Mouse (Mus musculus) R1 (cell line): ENCODE results near the gene Elfn2.
A peak's percentile ranks its signal among the peaks of the same experiment; 100 is the strongest.

ENCODE experiments used
- DNase-seq: peaks from one replicate; pipeline ENCODE4 v3.0.0-alpha.2; 2018; ENCODE audit warnings: low read depth, low spot score

The Elfn2 gene

GRCm38 (mm10) chr15:78718290-78719250 is at the start of gene Elfn2:
Elfn2 (minus strand) TSS chr15:78718771.
- DNase-seq, result peak; percentile 42

DNA sequence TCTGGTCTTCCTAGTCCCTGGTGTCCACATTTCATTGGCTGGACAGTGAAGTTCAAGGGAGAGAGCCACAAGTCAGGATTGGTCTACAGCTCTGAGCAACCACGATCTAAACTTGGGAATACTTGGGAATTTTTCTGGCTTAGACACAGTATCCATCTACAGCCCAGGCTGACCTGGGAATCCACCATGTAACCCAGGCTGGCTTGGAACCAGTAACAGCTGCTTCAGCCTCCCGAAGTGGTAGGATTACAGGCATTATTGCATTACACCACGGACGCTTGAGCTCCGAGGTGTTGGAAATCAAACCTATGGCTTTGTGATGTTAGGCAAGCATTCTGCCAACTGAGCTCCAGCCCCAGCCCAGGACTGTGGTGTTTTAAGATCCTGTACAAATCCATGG is 45.1 kb upstream of the Elfn2 start:
- no peak for DNase-seq

- DNase-seq, result no peak
These were observed 44.6 kb upstream of the Elfn2 start for GRCm38 (mm10) chr15:78763210-78763609.

DNA sequence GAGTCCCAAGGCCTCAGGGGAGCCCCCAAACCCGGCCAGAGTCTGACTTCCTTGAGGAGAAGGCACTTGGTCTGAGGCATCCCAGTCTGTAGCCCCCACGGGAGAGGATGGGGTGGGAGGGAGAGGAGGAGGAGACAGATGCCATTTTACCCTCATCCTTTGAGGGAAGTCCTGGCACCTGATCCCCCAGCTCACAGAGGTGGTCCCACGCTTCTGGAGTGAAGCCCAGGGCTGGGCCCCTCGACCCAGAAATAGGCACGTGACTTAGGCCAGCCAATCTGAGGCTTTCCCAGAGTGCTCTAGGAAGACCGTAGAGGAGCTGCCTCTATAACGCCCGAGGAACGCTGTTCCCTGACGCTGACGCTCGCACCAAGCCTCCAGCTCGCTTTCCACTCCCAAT is 42.5 kb upstream of the Elfn2 start:
- no peak for DNase-seq

DNA sequence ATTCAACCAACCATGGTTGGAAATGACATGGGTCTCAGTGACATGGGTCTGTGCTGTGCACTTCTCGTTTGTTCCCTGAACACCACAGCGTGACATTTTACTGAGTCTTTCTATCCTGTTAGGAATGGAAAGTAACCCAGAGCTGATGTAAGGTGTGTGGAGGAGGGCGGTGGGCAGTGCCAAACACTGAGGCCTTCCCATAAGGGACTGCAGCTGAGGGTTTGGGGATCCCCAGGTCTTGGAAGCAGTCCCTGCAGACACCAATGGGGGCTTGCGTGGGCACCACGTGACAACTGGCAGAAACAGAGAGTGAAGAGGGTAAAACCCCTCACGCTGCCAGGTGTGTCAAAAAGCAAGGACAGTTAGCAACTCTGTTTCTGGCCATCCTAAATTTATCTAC is 39.6 kb upstream of the Elfn2 start:
- DNase-seq, result no peak

DNA sequence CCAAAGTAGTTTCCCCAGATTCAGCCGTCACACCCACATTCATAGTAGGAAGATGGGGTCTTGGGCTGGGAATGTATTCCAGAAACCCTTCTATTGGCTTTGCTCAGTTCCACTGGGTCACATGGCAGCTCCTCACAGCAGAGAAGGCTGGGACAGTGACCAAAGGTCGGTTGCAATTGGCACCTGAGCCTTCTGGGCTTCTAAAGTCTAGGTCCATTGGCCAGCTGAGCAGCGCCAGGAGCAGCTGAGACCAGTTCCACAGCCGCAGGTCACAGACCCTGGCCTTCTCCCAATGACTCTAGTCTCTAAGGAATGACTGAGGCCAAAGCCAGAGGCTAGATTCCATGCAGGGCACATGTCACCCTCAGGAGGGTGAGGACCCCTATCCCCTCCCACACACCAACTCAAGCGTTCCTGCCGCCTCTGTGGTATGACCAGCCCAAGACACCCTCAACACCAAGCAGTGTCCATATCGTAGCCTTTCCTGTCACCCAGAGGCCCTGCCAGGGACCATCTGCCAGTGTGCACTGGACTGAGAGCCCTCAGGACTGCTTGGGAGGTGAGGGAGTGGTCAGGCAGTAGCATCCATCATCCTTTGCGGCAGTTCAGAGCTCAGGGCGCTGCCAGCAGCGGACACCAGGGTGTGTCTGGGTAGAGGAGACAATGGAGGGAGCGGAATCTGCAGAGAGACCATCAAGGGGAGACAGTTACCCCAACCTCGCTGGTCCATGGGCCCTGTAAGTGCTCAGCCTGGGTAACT is 37.6 kb upstream of the Elfn2 start:
- DNase-seq, result no peak

DNA sequence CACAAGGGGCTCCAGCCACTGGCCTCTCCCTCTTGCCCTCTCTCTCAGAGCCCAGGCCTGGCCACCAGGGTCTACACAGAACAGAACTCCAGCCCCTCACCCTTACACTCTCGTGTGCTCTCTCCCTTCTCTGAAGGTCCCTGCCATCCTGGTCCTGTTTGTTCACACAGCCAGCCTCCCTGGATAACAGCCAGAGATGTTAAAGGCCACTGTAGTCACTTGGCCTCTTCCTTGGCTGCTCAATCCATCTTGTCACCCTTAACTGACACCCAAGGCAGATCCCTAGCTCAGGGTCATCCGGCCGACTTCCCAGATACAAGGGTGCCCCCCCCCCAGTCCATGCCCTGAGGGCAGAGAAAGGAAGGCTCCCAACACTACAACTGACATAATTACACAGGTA is 36.7 kb upstream of the Elfn2 start:
- no peak for DNase-seq

- DNase-seq, result no peak
These were observed 35.6 kb upstream of the Elfn2 start for GRCm38 (mm10) chr15:78754144-78754543.

DNA sequence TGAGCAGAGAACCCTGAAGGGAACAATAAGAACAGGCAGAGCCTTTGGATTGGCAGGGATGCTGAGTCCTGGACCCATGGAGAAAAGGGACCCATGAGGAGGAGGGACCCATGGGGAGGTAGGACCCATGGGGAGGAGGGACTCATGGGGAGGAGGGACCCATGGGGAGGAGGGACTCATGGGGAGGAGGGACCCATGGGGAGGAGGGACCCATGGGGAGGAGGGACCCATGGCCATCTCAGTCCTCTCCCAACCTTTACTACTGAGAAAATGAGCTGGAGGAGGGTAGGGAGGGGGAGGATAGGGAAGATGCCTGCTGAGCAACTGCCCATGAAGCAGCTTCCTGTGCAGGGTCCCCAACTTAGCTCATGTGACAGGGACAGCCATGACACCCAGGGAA is 34.4 kb upstream of the Elfn2 start:
- peak; percentile 65 for DNase-seq

GRCm38 (mm10) chr15:78750608-78751350 is 32.2 kb upstream of the Elfn2 start:
- DNase-seq, result no peak

DNA sequence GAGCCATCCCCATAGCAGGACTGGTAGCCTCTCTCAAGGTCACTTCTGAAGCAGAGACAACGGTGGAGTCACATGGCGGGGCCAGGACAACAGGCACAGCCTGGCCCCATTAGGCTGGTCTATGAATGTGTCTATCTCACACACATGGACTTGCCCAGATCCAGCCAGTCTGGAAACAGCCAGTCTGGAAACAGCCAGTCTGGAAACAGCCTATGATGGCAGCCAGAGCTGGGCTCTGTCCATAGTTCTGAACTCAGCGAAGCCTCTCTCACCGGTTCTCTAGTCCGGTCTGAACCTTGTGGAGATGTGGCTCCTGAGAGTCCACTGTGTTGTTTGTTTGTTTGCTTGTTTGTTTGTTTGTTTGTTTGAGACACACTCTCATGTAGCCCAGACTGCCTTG is 31.3 kb upstream of the Elfn2 start:
- DNase-seq, result peak; percentile 79

- peak; percentile 35 for DNase-seq
These were observed 25.6 kb upstream of the Elfn2 start for GRCm38 (mm10) chr15:78744206-78744605.

DNA sequence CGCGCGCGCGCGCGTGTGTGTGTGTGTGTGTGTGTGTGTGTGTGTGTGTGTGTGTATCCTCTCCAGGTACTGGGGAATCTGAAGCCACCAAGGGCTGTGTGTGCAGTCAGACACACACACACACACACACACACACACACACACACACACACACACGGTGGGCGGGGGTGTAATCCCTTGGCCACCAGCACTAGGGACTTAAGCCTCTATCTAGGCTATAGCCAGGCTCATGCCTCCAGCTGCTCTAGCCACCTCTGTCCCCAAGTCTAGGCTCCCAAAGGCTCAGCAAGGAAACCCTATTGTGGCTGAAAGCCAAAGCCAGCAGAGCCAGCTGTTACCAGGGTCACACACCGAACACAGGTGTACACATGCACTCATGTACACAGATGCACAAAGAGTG is 24.3 kb upstream of the Elfn2 start:
- no peak for DNase-seq

DNA sequence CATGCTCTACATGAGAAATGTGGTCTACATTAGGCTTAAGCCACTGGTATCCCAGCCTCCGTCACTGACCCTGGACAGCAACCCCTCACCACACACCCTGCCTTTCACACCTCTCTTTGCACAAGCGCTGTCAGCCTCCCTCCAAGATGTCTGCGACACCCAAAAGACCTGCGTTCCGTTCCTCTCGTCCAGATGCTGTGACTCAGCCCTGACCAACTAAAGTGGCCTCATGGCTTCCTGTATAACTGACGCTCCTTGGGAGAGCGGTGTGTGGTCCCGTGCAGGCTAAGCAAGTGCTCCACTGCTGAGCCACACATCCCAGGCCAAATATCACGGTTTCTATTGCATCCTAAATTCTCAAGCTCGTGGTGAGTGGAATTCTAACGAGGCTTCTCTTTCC is 22.1 kb upstream of the Elfn2 start:
- DNase-seq, result no peak

- no peak for DNase-seq
These were observed 18.6 kb upstream of the Elfn2 start for GRCm38 (mm10) chr15:78737146-78737545.

GRCm38 (mm10) chr15:78736681-78737100 is 18.1 kb upstream of the Elfn2 start:
- DNase-seq, result no peak

- DNase-seq, result no peak
These were observed 17.6 kb upstream of the Elfn2 start for GRCm38 (mm10) chr15:78736181-78736579.

DNA sequence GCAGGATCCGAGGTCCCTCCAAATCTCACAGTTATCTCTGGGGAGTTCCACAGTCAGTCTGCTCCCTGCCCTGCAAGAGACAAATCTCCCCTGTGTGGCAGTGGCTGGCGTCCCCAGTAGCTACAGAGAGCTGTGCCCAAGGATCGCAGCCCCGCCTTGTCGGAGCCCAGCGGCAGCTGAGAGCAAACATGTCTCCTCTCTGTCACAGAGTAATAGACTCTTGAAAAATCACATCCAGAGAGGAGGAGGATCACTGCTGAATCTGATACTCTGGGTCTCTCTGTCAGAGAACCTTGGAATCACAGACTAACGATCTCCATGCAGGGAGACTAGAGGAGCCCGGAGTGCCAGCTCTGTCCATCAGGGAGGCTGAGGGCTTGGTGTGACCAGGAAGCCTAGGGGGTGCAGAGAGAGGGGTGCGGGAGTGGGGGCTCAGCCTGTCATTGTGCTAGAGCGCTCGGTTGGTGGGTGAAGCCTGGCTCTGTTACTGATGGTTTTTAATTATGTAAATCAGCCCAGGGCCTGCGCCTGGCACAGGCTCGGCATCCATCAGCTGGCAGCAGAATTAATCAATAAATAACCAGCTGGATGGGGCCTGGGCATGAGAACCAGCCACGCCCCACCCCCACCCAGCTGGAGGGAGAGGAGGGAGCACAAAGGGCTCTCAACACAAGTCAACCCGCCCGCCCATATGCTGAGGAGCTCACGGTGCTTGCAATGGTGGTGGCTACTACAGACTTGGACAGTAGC is 17.0 kb upstream of the Elfn2 start:
- no peak for DNase-seq

- DNase-seq, result no peak
These were observed 13.3 kb upstream of the Elfn2 start for GRCm38 (mm10) chr15:78731830-78732229.

GRCm38 (mm10) chr15:78730315-78731049 is 11.9 kb upstream of the Elfn2 start:
- DNase-seq, result peak; percentile 56

DNA sequence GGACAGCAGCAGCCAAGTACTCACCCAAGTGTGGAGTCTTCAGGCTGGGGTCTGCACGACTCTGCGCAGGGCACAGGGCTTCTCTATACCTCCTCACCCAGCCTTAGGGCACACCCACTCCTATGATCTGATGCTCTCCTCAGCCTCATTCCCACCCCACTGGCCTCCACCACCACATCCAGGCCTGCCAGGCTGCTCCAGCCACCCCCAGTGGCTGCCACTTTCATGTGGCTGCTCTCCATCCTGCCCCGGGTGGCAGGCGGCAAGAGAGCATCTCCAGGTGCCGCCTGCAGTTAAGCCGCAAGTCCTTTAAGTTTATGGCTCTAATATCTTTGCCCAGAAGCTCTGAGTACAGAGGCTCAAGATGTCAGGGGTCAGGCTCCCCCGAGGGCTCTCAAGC is 8.1 kb upstream of the Elfn2 start:
- no peak for DNase-seq
